Mouse (Mus musculus) liver (tissue): Measurements from ENCODE around the gene Lifr.
A peak's percentile ranks its signal among the peaks of the same experiment; 100 is the strongest.

Source experiments
- DNase-seq: peaks from one replicate; pipeline ENCODE4 v3.0.0-alpha.2; 2020; ENCODE audit warnings: mixed read lengths

The Lifr gene

DNA sequence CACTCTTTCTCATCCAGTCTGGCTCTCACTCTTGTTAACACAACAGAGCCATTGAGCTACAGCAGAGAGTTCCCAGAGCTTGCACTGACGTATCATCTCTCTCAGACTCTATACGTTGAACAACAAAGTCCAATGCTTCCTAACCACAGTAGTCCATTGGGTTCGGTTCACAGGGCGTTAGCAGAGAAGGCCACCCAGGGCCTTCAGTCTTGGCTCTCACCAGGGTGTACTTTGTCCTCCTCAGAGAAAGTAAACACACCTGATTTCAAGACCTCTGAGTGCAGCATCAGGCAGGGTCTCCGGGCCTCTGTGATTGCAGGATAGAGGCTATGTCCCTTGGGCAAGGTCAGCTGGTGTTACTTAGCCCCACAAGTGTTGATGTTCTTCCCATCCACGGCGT, 116.9 kb downstream of the Lifr start:
- DNase-seq: no peak

DNA sequence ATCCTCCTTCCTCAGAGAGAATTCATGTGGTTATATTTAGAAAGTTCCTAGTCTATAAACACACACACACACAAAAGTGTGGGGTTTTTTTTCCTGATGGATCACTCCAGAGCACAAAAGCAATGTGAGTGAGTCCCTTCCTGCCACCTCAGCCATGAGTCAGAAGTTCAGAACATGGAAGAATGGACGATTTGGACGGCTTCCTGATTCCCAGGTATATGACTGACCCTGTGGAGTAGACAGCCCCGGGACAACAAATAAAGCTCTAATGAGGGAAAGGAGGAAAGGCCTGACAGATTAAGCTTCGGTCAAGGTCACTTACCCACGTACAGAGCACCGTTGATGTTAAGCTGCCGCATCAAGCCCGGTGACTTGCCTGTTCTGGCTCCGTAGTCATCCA, 117.8 kb downstream of the Lifr start:
- DNase-seq: no peak

DNA sequence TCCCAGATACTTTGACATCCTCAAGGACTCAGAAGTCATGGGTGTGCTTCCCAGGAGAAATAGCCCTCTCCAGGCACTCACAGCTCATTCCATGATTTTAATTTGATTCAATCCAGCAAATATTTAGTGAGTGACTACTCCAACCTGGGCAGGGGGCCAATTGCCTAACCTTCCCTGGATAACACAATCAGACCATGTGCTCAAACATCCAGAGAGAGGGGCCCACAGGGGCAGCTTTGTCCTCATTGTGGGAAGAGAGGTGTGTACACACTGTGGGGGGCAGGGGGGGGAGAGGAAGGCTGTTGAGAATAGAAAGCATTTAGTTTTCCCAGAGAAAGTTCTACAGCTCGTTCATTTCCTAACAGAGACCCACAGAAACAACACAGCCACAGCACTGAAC, 123.3 kb downstream of the Lifr start:
- peak; percentile 23 for DNase-seq

DNA sequence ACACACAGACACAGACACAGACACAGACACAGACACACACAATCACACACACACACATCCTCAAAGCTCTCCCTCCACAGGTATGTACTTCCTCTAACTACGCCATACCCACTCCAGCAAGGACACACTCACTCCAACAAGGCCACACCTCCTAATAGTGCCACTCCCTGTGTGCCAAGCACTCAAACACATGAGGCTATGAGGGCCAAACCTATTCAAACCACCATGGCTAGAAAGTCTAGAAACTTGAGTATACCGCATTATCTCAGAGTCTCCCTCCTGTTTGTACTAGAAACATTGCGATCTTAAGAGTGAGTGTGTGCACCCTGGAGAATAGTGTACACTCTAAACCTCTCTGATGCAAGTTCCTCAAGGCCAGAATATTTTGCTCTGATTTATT, 125.4 kb downstream of the Lifr start:
- DNase-seq: no peak

DNA sequence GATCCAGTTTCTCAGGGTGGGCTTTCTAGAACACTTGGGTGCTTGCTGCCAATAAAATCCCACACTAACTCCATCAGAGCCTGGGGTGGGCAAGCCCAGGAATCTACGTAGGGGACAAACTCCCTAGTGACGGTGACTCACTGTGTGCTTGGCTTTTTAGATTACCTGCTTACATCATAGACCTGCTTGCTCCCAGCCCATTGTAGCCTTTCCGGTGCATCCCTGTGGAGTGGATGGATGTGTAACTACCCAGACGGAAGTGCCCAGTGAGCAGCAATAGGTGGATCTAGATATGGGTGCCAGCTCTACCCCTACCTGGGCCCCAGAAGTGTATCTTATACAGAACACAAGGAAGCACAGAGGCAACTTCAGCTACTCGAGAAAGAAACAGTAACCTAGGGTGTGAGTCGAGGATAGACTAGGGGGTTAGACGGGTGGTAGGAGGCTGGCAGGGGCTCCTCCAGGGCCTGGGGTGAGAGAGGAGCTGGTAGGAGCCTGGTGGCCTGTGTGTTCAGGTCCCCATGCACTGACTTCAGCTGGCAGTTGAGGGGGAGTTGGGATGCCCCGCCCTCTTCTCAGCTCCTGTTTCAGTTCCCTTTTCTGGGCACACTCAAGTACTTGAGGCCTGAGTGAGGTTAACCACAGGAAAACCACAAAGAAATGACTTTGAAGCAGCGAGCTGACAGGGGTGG, 126.3 kb downstream of the Lifr start:
- no peak for DNase-seq

DNA sequence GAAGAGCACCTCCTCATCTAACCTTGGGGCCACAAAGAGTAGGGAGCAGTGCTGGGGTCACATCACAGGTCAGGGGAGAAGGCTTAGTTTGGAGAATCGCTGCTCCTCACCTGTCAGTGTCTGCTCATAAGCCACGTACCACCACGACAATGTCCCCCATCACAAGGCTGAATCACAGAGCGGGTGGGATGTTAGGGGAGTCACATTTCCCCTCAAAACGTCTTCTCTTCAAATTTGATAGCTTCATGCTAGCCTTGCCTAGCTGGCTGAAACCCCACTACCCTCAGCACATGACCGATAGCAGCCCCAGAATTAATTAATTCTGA, 126.8 kb downstream of the Lifr start:
- no peak for DNase-seq

DNA sequence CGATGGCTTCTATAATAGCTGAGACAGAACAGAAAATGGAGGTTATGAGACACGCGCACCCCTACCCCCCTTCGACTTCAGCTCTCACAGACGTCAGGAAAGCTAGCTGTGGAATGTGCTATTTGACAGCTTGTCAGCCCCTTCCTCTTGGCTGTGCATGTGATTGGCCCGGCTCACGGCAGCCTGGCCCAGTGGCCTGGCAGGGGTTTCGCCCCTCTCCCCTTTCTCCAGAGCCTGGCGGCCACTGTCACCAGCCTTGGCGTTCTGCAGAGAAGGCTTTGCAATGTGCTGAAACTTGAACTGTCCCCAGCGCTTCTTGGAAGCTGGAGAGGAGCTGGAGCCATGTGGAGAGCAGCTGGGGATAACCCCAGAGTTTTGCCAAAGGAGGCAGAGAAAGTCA, 132.4 kb downstream of the Lifr start:
- no peak for DNase-seq

DNA sequence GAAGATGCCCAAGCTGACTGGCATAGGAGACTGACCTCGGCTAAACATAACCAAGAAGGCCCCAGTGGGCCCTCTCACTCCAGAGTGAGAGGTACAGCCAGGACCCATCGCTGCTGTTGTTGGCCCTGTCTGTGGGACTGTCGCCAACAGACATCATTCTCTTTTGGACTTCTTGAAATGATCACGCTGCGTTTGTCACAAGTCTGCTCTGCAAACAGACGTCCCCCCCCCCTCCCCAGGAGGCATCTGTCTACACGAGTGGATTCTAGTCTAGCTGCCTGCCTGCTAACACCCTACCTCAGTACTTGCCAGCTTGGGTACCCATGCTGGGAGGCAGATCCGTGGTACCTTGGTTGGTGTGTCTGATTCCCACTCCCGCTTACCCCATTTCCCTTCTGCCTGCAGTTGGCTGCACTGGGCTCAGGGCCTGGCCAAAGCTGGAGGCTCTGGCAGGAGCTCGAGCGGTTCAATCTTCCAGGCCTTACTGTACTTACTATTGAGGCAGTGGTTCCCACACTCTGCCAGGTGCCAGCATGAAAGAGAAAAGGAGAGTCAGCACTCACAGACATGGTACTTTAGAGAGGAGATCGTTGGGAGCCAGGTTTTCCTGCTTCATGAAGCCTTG, 133.8 kb downstream of the Lifr start:
- no peak for DNase-seq

DNA sequence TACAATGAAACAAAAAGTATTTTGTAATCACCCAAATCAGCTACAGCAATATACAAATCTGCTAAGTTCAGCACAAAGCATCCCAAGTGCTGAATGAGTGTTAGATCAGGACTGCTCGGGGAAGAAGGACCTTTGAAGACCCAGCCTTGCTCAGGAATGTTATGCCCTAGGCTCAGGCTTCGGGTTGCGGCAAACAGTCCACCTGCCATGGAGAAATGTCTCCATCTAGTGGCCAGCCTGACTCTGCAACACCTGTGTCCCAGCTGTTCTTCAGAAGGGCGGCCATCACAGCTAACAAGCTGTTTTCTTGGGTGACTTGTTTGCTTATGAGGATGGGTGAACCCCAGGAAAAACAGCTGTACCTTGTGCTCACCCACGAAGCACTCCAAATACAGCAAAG, 135.8 kb downstream of the Lifr start:
- peak; percentile 64 for DNase-seq

DNA sequence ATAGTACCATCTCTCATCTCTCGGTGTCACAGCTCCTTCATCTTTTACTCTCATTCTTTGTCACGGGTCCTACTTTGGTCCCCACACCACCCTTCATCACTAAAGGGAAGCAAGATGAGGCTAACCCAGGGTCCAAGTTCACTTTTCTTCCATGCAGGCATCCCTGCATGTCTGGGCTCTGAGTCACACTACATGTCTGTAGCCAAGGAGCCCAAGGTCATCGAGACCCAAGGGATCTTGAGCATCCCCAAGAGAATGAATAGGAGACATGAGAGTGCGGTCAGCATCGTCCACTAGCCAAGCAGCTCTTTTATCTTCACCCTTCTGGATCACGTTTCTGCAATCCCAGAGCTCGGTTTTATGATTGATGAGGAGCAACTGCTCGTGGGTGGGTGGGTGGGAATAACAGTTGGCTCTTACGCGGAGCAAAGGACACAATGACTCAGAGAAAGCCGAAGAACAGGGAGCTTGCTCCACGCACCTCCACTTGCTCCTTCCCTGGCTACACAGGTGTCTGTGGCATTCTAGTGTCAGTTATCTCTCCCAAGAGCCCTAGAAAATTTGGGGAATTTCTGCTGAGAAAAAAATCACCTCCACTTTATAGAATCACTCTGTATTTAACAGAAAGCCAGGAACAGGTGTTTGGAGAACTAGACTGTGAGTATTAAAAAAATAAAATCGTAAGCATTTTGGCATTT, 143.1 kb downstream of the Lifr start:
- DNase-seq: no peak

DNA sequence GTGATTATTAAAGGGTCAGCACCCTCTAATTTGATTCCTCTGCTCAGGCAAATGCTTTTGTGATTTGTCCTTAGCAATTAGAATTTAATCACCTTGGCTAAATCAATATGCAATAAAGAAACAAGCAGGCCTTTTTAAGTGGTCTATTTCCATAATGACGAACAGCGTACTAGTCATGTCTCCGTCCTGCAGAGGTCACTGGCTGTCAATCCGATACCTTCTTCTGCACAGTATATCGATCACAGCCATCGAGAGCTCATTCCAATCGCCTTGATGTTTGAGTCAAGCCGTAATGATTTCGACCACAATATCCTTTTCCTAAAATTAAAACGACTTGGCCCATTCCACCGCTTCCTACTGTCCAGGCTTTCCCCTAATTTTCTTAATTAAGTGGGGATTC, 149.5 kb downstream of the Lifr start:
- no peak for DNase-seq

DNA sequence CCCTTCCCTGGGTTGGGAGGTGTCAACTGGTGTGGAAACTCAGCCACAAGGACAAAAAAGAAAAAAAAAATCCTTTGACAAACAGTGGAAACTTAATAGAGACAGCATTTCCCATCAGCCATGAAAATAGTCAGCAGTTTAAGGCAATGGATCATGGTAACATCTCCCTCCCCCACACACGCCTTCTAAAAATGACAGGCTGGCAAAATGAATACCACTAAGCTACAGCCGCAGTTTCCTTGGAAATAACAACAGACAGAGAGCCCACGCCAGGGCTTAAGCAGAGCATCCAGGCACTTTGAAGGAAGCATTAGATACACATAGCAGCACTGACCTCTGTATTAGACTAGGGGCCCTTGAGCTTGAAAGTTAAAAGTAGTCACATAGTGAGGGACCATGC, 150.5 kb downstream of the Lifr start:
- DNase-seq: no peak

DNA sequence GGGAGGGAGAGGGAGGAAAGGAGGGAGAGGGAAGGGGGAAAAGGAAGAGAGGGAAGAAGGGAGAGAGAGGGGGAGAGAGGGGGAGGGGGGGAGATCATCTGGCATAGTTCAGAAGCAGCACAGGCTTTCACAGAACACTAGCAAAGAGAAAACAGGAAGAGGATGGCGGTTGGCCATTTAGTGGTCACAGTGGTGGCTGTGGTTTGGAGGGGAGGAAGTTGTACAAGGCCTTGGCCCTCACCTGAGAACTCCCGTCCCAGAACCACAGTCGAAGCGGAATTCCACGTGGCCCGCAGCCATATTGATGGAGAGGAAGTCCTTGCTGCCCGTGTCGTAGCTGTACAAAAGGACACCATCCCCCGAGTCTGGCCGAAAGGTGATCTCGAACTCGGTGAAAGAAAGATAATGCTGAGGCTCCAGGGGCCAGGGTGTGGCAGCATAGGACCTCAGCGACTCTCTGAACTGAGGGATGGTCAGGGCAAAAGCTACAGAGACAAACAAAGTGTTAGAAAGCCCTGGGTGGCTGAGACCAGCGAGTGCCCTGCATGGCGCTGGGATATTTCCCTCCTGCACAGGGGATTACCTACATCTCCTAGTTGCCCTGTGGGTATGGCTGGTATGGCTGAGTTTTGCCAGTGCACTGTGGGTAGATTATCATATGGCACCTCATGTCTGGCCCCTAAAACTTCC, 151.9 kb downstream of the Lifr start:
- peak; percentile 5 for DNase-seq
